Mouse (Mus musculus) CH12.LX (cell line): Measurements from ENCODE around the gene 4930539E08Rik.

ENCODE experiments used
- BHLHE40 ChIP-seq: IDR thresholded peaks from 2 replicates; pipeline ENCODE4 v1.6.1; 2011; ENCODE audit warnings: mild to moderate bottlenecking, low read depth, low read length, improper control_type of control experiment
- CHD2 ChIP-seq: IDR thresholded peaks from 2 replicates; pipeline ENCODE4 v1.6.1; 2011; ENCODE audit warnings: low read length, improper control_type of control experiment
- CTCF ChIP-seq, 2 experiments: IDR thresholded peaks in 1 of 2; conservative IDR thresholded peaks in 1 of 2; 2 replicates each; pipeline ENCODE4 v1.5.1; 2011 to 2012; ENCODE audit warnings: low read depth in 2 of 2, low read length in 2 of 2, improper control_type of control experiment in 1 of 2, inconsistent platforms in 1 of 2, mild to moderate bottlenecking in 1 of 2, moderate library complexity in 1 of 2
- EP300 ChIP-seq: IDR thresholded peaks from 2 replicates; pipeline ENCODE4 v1.6.1; 2011; ENCODE audit warnings: low read length, improper control_type of control experiment
- ETS1 ChIP-seq: conservative IDR thresholded peaks from 2 replicates; pipeline ENCODE4 v1.6.1; 2012; ENCODE audit warnings: low read depth, mild to moderate bottlenecking, inconsistent platforms, low read length, improper control_type of control experiment, moderate library complexity
- IRF4 ChIP-seq: IDR thresholded peaks from 2 replicates; pipeline ENCODE4 v1.6.1; 2014; ENCODE audit warnings: low read depth, mild to moderate bottlenecking, inconsistent platforms, low read length, improper control_type of control experiment
- JUND ChIP-seq: conservative IDR thresholded peaks from 2 replicates; pipeline ENCODE4 v1.6.1; 2011; ENCODE audit warnings: low read depth, low read length, improper control_type of control experiment
- MAFK ChIP-seq: IDR thresholded peaks from 2 replicates; pipeline ENCODE4 v1.6.1; 2011; ENCODE audit warnings: low read length, improper control_type of control experiment; ENCODE audit not compliant: insufficient replicate concordance
- MXI1 ChIP-seq: IDR thresholded peaks from 2 replicates; pipeline ENCODE4 v1.6.1; 2011; ENCODE audit warnings: mild to moderate bottlenecking, low read depth, low read length, improper control_type of control experiment
- NELFE ChIP-seq: IDR thresholded peaks from 2 replicates; pipeline ENCODE4 v1.6.1; 2011; ENCODE audit warnings: low read depth, low read length, improper control_type of control experiment
- POLR2A ChIP-seq: IDR thresholded peaks from 2 replicates; pipeline ENCODE4 v1.6.1; 2011; ENCODE audit warnings: low read depth, mild to moderate bottlenecking, improper control_type of control experiment, low read length
- TCF12 ChIP-seq: IDR thresholded peaks from 2 replicates; pipeline ENCODE4 v1.6.1; 2014; ENCODE audit warnings: low read depth, mild to moderate bottlenecking, inconsistent platforms, low read length, improper control_type of control experiment
- ZNF384 ChIP-seq: IDR thresholded peaks from 2 replicates; pipeline ENCODE4 v1.6.1; 2012; ENCODE audit warnings: low read depth, low read length, improper control_type of control experiment, inconsistent platforms

GRCm38 (mm10) chr17:28876821-28877220, 38.3 kb downstream of the 4930539E08Rik start:
- TF ChIP-seq ETS1 (no peak), IRF4 (no peak), NELFE (no peak), TCF12 (no peak), CTCF (conservative IDR thresholded peaks at IDR 0.05 in 1 of 2, IDR thresholded peaks at IDR 0.05 in 1 of 2; ENCODE audit: low read depth in 2 of 2, low read length in 2 of 2) (peak; percentile 15 to 52; a peak in 2 of 4 replicates), POLR2A (no peak), ZNF384 (no peak), JUND (no peak), MXI1 (no peak), MAFK (no peak), EP300 (no peak), BHLHE40 (no peak), CHD2 (no peak)
